Mouse (Mus musculus): ENCODE measurements around the gene Olfr884.

Olfr884 gene

DNA sequence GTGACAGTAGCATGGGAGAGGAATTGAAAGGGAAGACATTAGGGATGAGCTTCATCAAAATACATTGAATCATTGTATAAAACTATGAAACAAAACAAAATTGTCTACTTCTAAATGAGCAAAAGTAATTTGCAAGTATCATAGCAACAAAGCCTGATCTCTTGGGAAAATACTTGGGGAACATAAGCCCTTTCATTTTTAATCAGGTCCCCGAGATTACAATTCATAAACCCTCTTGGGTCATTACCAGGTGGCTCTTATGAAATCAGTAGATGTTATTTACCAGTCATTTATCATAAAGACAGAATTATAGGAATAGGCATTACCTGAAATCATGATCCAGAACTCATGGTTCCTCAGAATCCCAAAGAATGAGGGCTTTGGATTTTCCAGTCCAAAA is at the start of gene Olfr884:
TSS of gene Olfr884 (plus strand) at position 301 of the 400 bp plus-strand sequence.
- no peak for DNase-seq

DNA sequence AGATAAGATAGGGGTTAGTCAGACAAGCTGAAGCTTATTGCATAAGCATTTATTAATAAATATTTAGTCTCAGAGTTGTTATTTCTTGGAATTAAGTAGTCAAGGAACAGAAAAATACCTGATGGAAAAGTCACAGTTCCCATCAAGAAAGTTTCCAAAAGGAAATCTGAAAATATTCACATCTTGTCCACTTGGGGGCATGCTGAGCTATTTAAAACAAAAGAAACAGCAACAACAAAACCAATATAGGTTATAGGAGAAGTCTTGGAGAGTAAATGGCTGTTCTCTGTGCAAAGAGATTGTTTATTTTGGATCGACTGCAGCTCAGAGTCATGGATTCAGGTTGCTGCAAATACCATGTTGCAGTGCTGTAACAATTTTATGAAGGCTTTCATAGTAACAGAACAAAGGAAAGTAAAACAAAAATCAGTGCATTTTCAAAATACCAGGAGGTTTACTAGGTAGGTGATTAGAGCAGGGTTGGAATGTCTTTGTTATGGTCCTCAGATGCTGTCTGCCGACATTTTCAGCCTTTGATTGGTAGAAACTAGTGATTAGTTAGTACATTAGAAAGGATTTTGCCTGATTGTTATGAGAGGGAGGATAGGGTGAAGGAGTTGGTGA is 47.7 kb upstream of the Olfr884 start:
- no peak for DNase-seq

DNA sequence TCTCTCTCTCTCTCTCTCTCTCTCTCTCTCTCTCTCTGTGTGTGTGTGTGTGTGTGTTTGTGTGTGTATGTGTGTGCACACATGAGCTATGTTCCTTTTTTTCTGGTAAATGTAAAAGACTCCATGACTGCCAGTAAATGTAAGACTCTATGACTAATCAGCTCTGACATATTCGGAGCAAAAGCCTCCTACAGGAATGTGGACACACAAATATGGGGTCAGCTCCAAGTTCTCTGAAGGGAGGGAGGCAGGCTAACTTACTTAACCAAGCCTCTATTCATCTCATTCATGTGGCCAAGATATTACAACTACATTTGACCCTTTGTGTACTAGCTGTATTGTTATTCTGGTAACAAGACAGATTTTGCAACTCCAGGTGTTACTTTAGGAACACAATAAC is 46.3 kb upstream of the Olfr884 start:
- no peak for DNase-seq

DNA sequence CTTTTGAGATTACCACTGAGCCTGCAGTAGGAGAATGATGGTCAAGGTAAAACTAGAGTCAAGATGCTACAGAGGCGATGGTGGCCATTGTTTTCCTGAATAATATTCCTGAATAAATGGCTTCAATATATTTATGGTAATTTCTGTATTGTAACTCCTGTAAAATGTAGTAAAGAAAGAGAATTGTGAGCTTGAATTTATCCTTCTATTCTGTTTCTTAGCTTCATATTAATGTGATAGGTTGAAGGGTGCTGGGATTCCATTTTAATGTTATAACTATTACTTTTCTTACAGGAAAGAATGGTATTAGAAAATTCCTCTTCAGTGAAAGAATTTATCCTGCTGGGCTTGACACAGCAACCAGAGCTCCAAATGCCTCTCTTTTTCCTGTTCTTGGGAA is 20.8 kb upstream of the Olfr884 start, which contains the start of gene Olfr883:
TSS of gene Olfr883 (plus strand) at position 301 of the 400 bp plus-strand sequence.
- DNase-seq = no peak

- DNase-seq = no peak
Observed at GRCm38 (mm10) chr9:38061022-38061421, 14.7 kb downstream of the Olfr884 start, which contains the start of gene Olfr885. Olfr885 (plus strand) TSS chr9:38061322.

GRCm38 (mm10) chr9:38083772-38084171 is 37.4 kb downstream of the Olfr884 start, which contains the start of gene Olfr887:
Olfr887 (plus strand) TSS chr9:38084072.
- DNase-seq = no peak

Data from lung, postnatal 4 days (tissue).